Mouse (Mus musculus): Measurements from ENCODE around the gene Cdc42bpg. TPM values are rescaled to one million over a fixed set of nuclear protein-coding genes. Genes with fewer than 3 reads are reported as not detected.
"Not testable (repeated sequence)": the region's sequence is repeated elsewhere in the genome, so short reads cannot be mapped to it uniquely, and the experiment has no call there.

Cdc42bpg gene
- polyA plus RNA-seq, 1 experiment: 60.5 TPM

- Histone ChIP-seq H3K27ac (ENCODE audit: insufficient read depth, low read length) (no peak overlapping the region), H3K9me3 (replicated peaks; ENCODE audit: control insufficient read depth, insufficient read depth, low read length, poor library complexity, severe bottlenecking) (no peaks in the 10 kb centered on the region), H3K27me3 (ENCODE audit: control insufficient read depth, insufficient read depth, low read length, poor library complexity, severe bottlenecking) (no peaks in the 10 kb centered on the region), H3K4me1 (ENCODE audit: control insufficient read depth, insufficient read depth, low read length) (peaks cover 5% of the 10 kb centered on the region), H3K36me3 (ENCODE audit: control insufficient read depth, insufficient read depth, low read length, poor library complexity, severe bottlenecking) (peaks cover 8% of the 10 kb centered on the region), H3K9ac (ENCODE audit: low read depth, poor library complexity, severe bottlenecking) (peak overlapping the region; percentile 16; the same call in 1 of the 2 replicates), H3K4me3 (ENCODE audit: low read depth, low read length) (no peak overlapping the region)
- TF ChIP-seq CTCF (IDR thresholded peaks at IDR 0.05; ENCODE audit: low read depth, low read length): peak; percentile 96
- no peak for TF ChIP-seq EP300 (IDR thresholded peaks at IDR 0.05; ENCODE audit: insufficient read depth, low read depth, low read length)
Measured at GRCm38 (mm10) chr19:6304787-6305516, 1.3 kb upstream of the Cdc42bpg start.

- TF ChIP-seq POLR2A (IDR thresholded peaks at IDR 0.05; ENCODE audit: insufficient read depth, low read length) (no peak), CTCF (IDR thresholded peaks at IDR 0.05; ENCODE audit: low read depth, low read length) (no peak), EP300 (IDR thresholded peaks at IDR 0.05; ENCODE audit: insufficient read depth, low read depth, low read length) (no peak)
- Histone ChIP-seq H3K4me3 (ENCODE audit: low read depth, low read length) (peak overlapping the region; percentile 78), H3K27ac (ENCODE audit: insufficient read depth, low read length) (no peak overlapping the region), H3K36me3 (ENCODE audit: control insufficient read depth, insufficient read depth, low read length, poor library complexity, severe bottlenecking) (peaks cover 15% of the 10 kb centered on the region), H3K9me3 (replicated peaks; ENCODE audit: control insufficient read depth, insufficient read depth, low read length, poor library complexity, severe bottlenecking) (no peaks in the 10 kb centered on the region), H3K9ac (ENCODE audit: low read depth, poor library complexity, severe bottlenecking) (peak overlapping the region; percentile 76), H3K27me3 (ENCODE audit: control insufficient read depth, insufficient read depth, low read length, poor library complexity, severe bottlenecking) (no peaks in the 10 kb centered on the region), H3K4me1 (ENCODE audit: control insufficient read depth, insufficient read depth, low read length) (peaks cover 2% of the 10 kb centered on the region)
Measured at GRCm38 (mm10) chr19:6305517-6306115, 640 bp upstream of the Cdc42bpg start.

GRCm38 (mm10) chr19:6306586-6306985 is 330 bp downstream of the Cdc42bpg start:
- peak overlapping the region; percentile 73 for H3K27ac ChIP-seq (ENCODE audit: insufficient read depth, low read length)
- no peaks in the 10 kb centered on the region for H3K4me1 ChIP-seq (ENCODE audit: control insufficient read depth, insufficient read depth, low read length)
- H3K9me3 ChIP-seq (replicated peaks; ENCODE audit: control insufficient read depth, insufficient read depth, low read length, poor library complexity, severe bottlenecking): no peaks in the 10 kb centered on the region
- H3K4me3 ChIP-seq (ENCODE audit: low read depth, low read length): peak overlapping the region; percentile 91
- peaks cover 24% of the 10 kb centered on the region for H3K36me3 ChIP-seq (ENCODE audit: control insufficient read depth, insufficient read depth, low read length, poor library complexity, severe bottlenecking)
- TF ChIP-seq CTCF (IDR thresholded peaks at IDR 0.05; ENCODE audit: low read depth, low read length) (peak; percentile 72), POLR2A (IDR thresholded peaks at IDR 0.05; ENCODE audit: insufficient read depth, low read length) (no peak), EP300 (IDR thresholded peaks at IDR 0.05; ENCODE audit: insufficient read depth, low read depth, low read length) (no peak)
- peak overlapping the region; percentile 76 for H3K9ac ChIP-seq (ENCODE audit: low read depth, poor library complexity, severe bottlenecking)
- H3K27me3 ChIP-seq (ENCODE audit: control insufficient read depth, insufficient read depth, low read length, poor library complexity, severe bottlenecking): no peaks in the 10 kb centered on the region

GRCm38 (mm10) chr19:6307733-6308531 is 1.7 kb downstream of the Cdc42bpg start:
- Histone ChIP-seq H3K27me3 (ENCODE audit: control insufficient read depth, insufficient read depth, low read length, poor library complexity, severe bottlenecking) (no peaks in the 10 kb centered on the region), H3K4me3 (ENCODE audit: low read depth, low read length) (peak overlapping the region; percentile 91), H3K4me1 (ENCODE audit: control insufficient read depth, insufficient read depth, low read length) (no peaks in the 10 kb centered on the region), H3K27ac (ENCODE audit: insufficient read depth, low read length) (peak overlapping the region; percentile 73; the same call in 1 of the 2 replicates), H3K9ac (ENCODE audit: low read depth, poor library complexity, severe bottlenecking) (peak overlapping the region; percentile 76), H3K36me3 (ENCODE audit: control insufficient read depth, insufficient read depth, low read length, poor library complexity, severe bottlenecking) (peaks cover 35% of the 10 kb centered on the region), H3K9me3 (replicated peaks; ENCODE audit: control insufficient read depth, insufficient read depth, low read length, poor library complexity, severe bottlenecking) (no peaks in the 10 kb centered on the region)
- TF ChIP-seq POLR2A (IDR thresholded peaks at IDR 0.05; ENCODE audit: insufficient read depth, low read length) (no peak), EP300 (IDR thresholded peaks at IDR 0.05; ENCODE audit: insufficient read depth, low read depth, low read length) (no peak), CTCF (IDR thresholded peaks at IDR 0.05; ENCODE audit: low read depth, low read length) (no peak)

DNA sequence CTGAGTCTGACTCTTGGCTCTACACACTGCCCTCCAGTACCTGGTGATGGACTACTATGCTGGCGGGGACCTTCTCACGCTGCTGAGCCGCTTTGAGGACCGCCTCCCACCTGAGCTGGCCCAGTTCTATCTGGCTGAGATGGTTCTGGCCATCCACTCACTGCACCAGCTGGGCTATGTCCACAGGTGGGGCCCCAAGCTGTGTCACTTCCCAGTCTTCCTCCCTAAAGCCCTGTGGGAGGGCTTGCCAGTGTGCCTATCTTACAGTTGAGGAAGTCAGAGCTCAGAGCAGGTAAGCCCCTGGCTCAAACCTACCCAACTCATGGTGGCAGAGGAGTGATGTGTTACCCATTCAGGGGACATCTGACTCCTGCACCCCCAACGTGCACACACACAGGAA is 3.9 kb downstream of the Cdc42bpg start:
- H3K4me1 ChIP-seq (ENCODE audit: control insufficient read depth, insufficient read depth, low read length): no peaks in the 10 kb centered on the region
- H3K9ac ChIP-seq (ENCODE audit: low read depth, poor library complexity, severe bottlenecking): no peak overlapping the region
- no peak overlapping the region for H3K27ac ChIP-seq (ENCODE audit: insufficient read depth, low read length)
- peaks cover 55% of the 10 kb centered on the region for H3K36me3 ChIP-seq (ENCODE audit: control insufficient read depth, insufficient read depth, low read length, poor library complexity, severe bottlenecking)
- no peak overlapping the region for H3K4me3 ChIP-seq (ENCODE audit: low read depth, low read length)
- TF ChIP-seq EP300 (IDR thresholded peaks at IDR 0.05; ENCODE audit: insufficient read depth, low read depth, low read length): no peak
- TF ChIP-seq POLR2A (IDR thresholded peaks at IDR 0.05; ENCODE audit: insufficient read depth, low read length): no peak
- no peak for TF ChIP-seq CTCF (IDR thresholded peaks at IDR 0.05; ENCODE audit: low read depth, low read length)
- no peaks in the 10 kb centered on the region for H3K9me3 ChIP-seq (replicated peaks; ENCODE audit: control insufficient read depth, insufficient read depth, low read length, poor library complexity, severe bottlenecking)
- H3K27me3 ChIP-seq (ENCODE audit: control insufficient read depth, insufficient read depth, low read length, poor library complexity, severe bottlenecking): no peaks in the 10 kb centered on the region

DNA sequence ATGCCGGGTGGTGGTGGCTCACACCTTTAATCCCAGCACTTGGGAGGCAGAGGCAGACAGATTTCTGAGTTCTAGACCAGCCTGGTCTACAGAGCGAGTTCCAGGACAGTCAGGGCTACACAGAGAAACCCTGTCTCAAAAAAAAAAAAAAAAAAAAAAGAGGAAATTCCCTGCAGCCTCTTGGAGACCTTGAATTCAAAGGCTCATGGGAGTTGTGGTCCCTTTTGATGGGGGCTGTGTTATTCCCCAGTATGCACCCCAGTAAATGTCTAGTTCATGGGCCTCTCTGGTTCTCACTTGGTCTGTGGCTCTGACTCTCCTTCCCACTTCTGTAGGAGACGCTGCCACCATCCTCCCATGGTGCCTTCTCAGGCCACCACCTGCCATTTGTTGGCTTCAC is 5.5 kb downstream of the Cdc42bpg start:
- not testable (repeated sequence) for H3K27me3 ChIP-seq (ENCODE audit: control insufficient read depth, insufficient read depth, low read length, poor library complexity, severe bottlenecking); H3K9me3 ChIP-seq (replicated peaks; ENCODE audit: control insufficient read depth, insufficient read depth, low read length, poor library complexity, severe bottlenecking); H3K27ac ChIP-seq (ENCODE audit: insufficient read depth, low read length); H3K4me3 ChIP-seq (ENCODE audit: low read depth, low read length); H3K4me1 ChIP-seq (ENCODE audit: control insufficient read depth, insufficient read depth, low read length); H3K9ac ChIP-seq (ENCODE audit: low read depth, poor library complexity, severe bottlenecking)
- H3K36me3 ChIP-seq (ENCODE audit: control insufficient read depth, insufficient read depth, low read length, poor library complexity, severe bottlenecking): peaks cover 71% of the 10 kb centered on the region

All from ES-Bruce4 (cell line).